Mouse (Mus musculus) cerebral cortex, adult 2 months (tissue): ENCODE results near the gene Srsf10.

Experiments used
- WGBS: fragments of 180-500 bp; shearing (Covaris S2); methylation state at CpG from one replicate; pipeline ENCODE4 v1.1.7; 2018; 5-methylcytosine and 5-hydroxymethylcytosine counted together

Gene Srsf10

GRCm38 (mm10) chr4:135884531-135884930 is 29.0 kb downstream of the Srsf10 start:
- WGBS = 77% methylated on average over 6 of the region's 6 CpGs

GRCm38 (mm10) chr4:135885676-135886075 is 30.1 kb downstream of the Srsf10 start:
- WGBS = 93% methylated on average over 12 of the region's 12 CpGs

GRCm38 (mm10) chr4:135886184-135886583 is 30.6 kb downstream of the Srsf10 start:
- 89% methylated on average over 4 of the region's 4 CpGs for WGBS

GRCm38 (mm10) chr4:135888448-135889057 is 33.0 kb downstream of the Srsf10 start:
- WGBS = 95% methylated on average over 24 of the region's 24 CpGs

GRCm38 (mm10) chr4:135889146-135889883 is 33.8 kb downstream of the Srsf10 start:
- 87% methylated on average over 7 of the region's 7 CpGs for WGBS

GRCm38 (mm10) chr4:135889884-135890283 is 34.3 kb downstream of the Srsf10 start:
- 5% methylated on average over 4 of the region's 4 CpGs for WGBS

- 93% methylated on average over 2 of the region's 2 CpGs for WGBS
These were observed 36.0 kb downstream of the Srsf10 start for GRCm38 (mm10) chr4:135891539-135891938.

GRCm38 (mm10) chr4:135892884-135893283 is 37.3 kb downstream of the Srsf10 start:
- 68% methylated on average over 4 of the region's 4 CpGs for WGBS

GRCm38 (mm10) chr4:135895071-135895571 is 39.6 kb downstream of the Srsf10 start, which contains the start of gene Cnr2:
Gene Cnr2, plus strand, starts transcription at chr4:135895394.
- 70% methylated on average over 8 of the region's 8 CpGs for WGBS

- 71% methylated on average over 6 of the region's 6 CpGs for WGBS
These were observed 40.6 kb downstream of the Srsf10 start for GRCm38 (mm10) chr4:135896157-135896556.

- WGBS = 74% methylated on average over 9 of the region's 9 CpGs
These were observed 43.0 kb downstream of the Srsf10 start for GRCm38 (mm10) chr4:135898380-135899049.

- 89% methylated on average over 7 of the region's 7 CpGs for WGBS
These were observed 43.5 kb downstream of the Srsf10 start for GRCm38 (mm10) chr4:135899050-135899448.

GRCm38 (mm10) chr4:135900008-135900407 is 44.5 kb downstream of the Srsf10 start:
- 90% methylated on average over 5 of the region's 5 CpGs for WGBS

GRCm38 (mm10) chr4:135902606-135903242 is 47.2 kb downstream of the Srsf10 start:
- WGBS = 95% methylated on average over 4 of the region's 4 CpGs

GRCm38 (mm10) chr4:135904810-135905209 is 49.3 kb downstream of the Srsf10 start:
- 75% methylated on average over 1 of the region's 1 CpGs for WGBS

GRCm38 (mm10) chr4:135906633-135907032 is 51.1 kb downstream of the Srsf10 start:
- 84% methylated on average over 3 of the region's 3 CpGs for WGBS

- 75% methylated on average over 13 of the region's 13 CpGs for WGBS
These were observed 53.9 kb downstream of the Srsf10 start for GRCm38 (mm10) chr4:135909326-135910066.

GRCm38 (mm10) chr4:135911531-135911930 is 56.0 kb downstream of the Srsf10 start:
- 68% methylated on average over 7 of the region's 7 CpGs for WGBS

- WGBS = 49% methylated on average over 3 of the region's 3 CpGs
These were observed 56.6 kb downstream of the Srsf10 start for GRCm38 (mm10) chr4:135912164-135912563.

- WGBS = 59% methylated on average over 3 of the region's 3 CpGs
These were observed 57.3 kb downstream of the Srsf10 start for GRCm38 (mm10) chr4:135912835-135913234.

GRCm38 (mm10) chr4:135913433-135913832 is 57.9 kb downstream of the Srsf10 start:
- WGBS = 78% methylated on average over 4 of the region's 4 CpGs
